Mouse (Mus musculus): ENCODE measurements at regions not wholly inside any gene's neighbourhood (a gene's known extent, or its start where the extent isn't known, plus 50 kb on each side); places are given as distances from the start of the nearest gene placed in this dataset.

- no peak for TF ChIP-seq POLR2A (IDR thresholded peaks at IDR 0.05; ENCODE audit: insufficient read depth, low read depth, low read length)
- TF ChIP-seq EP300 (IDR thresholded peaks at IDR 0.05; ENCODE audit: insufficient read depth, low read depth, low read length): no peak
- no peak for TF ChIP-seq CTCF (IDR thresholded peaks at IDR 0.05)
- intact Hi-C loops (cut with DNase I): no loop called here
- no peaks in the 10 kb centered on the region for H3K27me3 ChIP-seq (ENCODE audit: control insufficient read depth, insufficient read depth, low read length)
- no peaks in the 10 kb centered on the region; the same call in none of the 2 replicates for H3K4me1 ChIP-seq (ENCODE audit: control insufficient read depth, insufficient read depth, low read length)
- H3K79me2 ChIP-seq (replicated peaks; ENCODE audit: control insufficient read depth, insufficient read depth, low read length): no peaks in the 10 kb centered on the region
- no peak overlapping the region for H3K4me3 ChIP-seq
- H3K36me3 ChIP-seq (ENCODE audit: control insufficient read depth, insufficient read depth, low read length): no peaks in the 10 kb centered on the region
- no peak overlapping the region for H3K9ac ChIP-seq (ENCODE audit: low read depth, low read length)
- 72% methylated on average over 7 of the region's 7 CpGs for WGBS
- DNase-seq: peak in 1 of 2 experiments; percentile 13
- H3K27ac ChIP-seq: no peak overlapping the region; the same call in 1 of the 2 replicates
Observed at GRCm38 (mm10) chr14:120102010-120102748, 59.9 kb upstream of the Oxgr1 start.

- Histone ChIP-seq H3K4me3 (no peak overlapping the region), H3K4me1 (ENCODE audit: control insufficient read depth, insufficient read depth, low read length) (no peaks in the 10 kb centered on the region; the same call in none of the 2 replicates), H3K27me3 (ENCODE audit: control insufficient read depth, insufficient read depth, low read length) (no peaks in the 10 kb centered on the region), H3K79me2 (replicated peaks; ENCODE audit: control insufficient read depth, insufficient read depth, low read length) (no peaks in the 10 kb centered on the region), H3K36me3 (ENCODE audit: control insufficient read depth, insufficient read depth, low read length) (no peaks in the 10 kb centered on the region), H3K27ac (no peak overlapping the region), H3K9ac (ENCODE audit: low read depth, low read length) (no peak overlapping the region)
- WGBS: 46% methylated on average over 1 of the region's 1 CpGs
- no peak for DNase-seq
- intact Hi-C loops (cut with DNase I): no loop called here
- no peak for TF ChIP-seq CTCF (IDR thresholded peaks at IDR 0.05)
- no peak for TF ChIP-seq POLR2A (IDR thresholded peaks at IDR 0.05; ENCODE audit: insufficient read depth, low read depth, low read length)
- no peak for TF ChIP-seq EP300 (IDR thresholded peaks at IDR 0.05; ENCODE audit: insufficient read depth, low read depth, low read length)
Observed at GRCm38 (mm10) chr14:120102749-120103142, 60.5 kb upstream of the Oxgr1 start.

- Histone ChIP-seq H3K27me3 (ENCODE audit: control insufficient read depth, insufficient read depth, low read length) (no peaks in the 10 kb centered on the region), H3K4me3 (no peak overlapping the region), H3K4me1 (ENCODE audit: control insufficient read depth, insufficient read depth, low read length) (no peaks in the 10 kb centered on the region), H3K27ac (no peak overlapping the region), H3K9ac (ENCODE audit: low read depth, low read length) (no peak overlapping the region), H3K79me2 (replicated peaks; ENCODE audit: control insufficient read depth, insufficient read depth, low read length) (no peaks in the 10 kb centered on the region), H3K36me3 (ENCODE audit: control insufficient read depth, insufficient read depth, low read length) (no peaks in the 10 kb centered on the region; the same call in 1 of the 2 replicates)
- 78% methylated on average over 1 of the region's 1 CpGs for WGBS
- intact Hi-C loops (cut with DNase I): no loop called here
- no peak for DNase-seq
- no peak for TF ChIP-seq CTCF (IDR thresholded peaks at IDR 0.05)
- no peak for TF ChIP-seq EP300 (IDR thresholded peaks at IDR 0.05; ENCODE audit: insufficient read depth, low read depth, low read length)
- TF ChIP-seq POLR2A (IDR thresholded peaks at IDR 0.05; ENCODE audit: insufficient read depth, low read depth, low read length): no peak
Observed at GRCm38 (mm10) chr14:120109846-120110245, 67.6 kb upstream of the Oxgr1 start.

GRCm38 (mm10) chr14:120113316-120113715 lies 71.1 kb upstream of the Oxgr1 start:
- H3K4me1 ChIP-seq (ENCODE audit: control insufficient read depth, insufficient read depth, low read length): no peaks in the 10 kb centered on the region
- DNase-seq: no peak
- intact Hi-C loops (cut with DNase I): no loop called here
- H3K36me3 ChIP-seq (ENCODE audit: control insufficient read depth, insufficient read depth, low read length): no peaks in the 10 kb centered on the region; the same call in 1 of the 2 replicates
- H3K79me2 ChIP-seq (replicated peaks; ENCODE audit: control insufficient read depth, insufficient read depth, low read length): no peaks in the 10 kb centered on the region
- H3K4me3 ChIP-seq: no peak overlapping the region
- H3K9ac ChIP-seq (ENCODE audit: low read depth, low read length): no peak overlapping the region
- WGBS: 66% methylated on average over 4 of the region's 4 CpGs
- no peak for TF ChIP-seq EP300 (IDR thresholded peaks at IDR 0.05; ENCODE audit: insufficient read depth, low read depth, low read length)
- no peak for TF ChIP-seq POLR2A (IDR thresholded peaks at IDR 0.05; ENCODE audit: insufficient read depth, low read depth, low read length)
- TF ChIP-seq CTCF (IDR thresholded peaks at IDR 0.05): no peak
- H3K27ac ChIP-seq: no peak overlapping the region
- H3K27me3 ChIP-seq (ENCODE audit: control insufficient read depth, insufficient read depth, low read length): no peaks in the 10 kb centered on the region

GRCm38 (mm10) chr14:120118582-120118981 lies 76.3 kb upstream of the Oxgr1 start:
- Histone ChIP-seq H3K27ac (peak overlapping the region; percentile 52), H3K9ac (ENCODE audit: low read depth, low read length) (no peak overlapping the region), H3K36me3 (ENCODE audit: control insufficient read depth, insufficient read depth, low read length) (no peaks in the 10 kb centered on the region), H3K27me3 (ENCODE audit: control insufficient read depth, insufficient read depth, low read length) (no peaks in the 10 kb centered on the region), H3K79me2 (replicated peaks; ENCODE audit: control insufficient read depth, insufficient read depth, low read length) (no peaks in the 10 kb centered on the region), H3K4me3 (no peak overlapping the region), H3K4me1 (ENCODE audit: control insufficient read depth, insufficient read depth, low read length) (no peaks in the 10 kb centered on the region; the same call in 1 of the 2 replicates)
- intact Hi-C loops (cut with DNase I): no loop called here
- no peak for DNase-seq
- 60% methylated on average over 7 of the region's 7 CpGs for WGBS
- TF ChIP-seq POLR2A (IDR thresholded peaks at IDR 0.05; ENCODE audit: insufficient read depth, low read depth, low read length) (no peak), EP300 (IDR thresholded peaks at IDR 0.05; ENCODE audit: insufficient read depth, low read depth, low read length) (no peak), CTCF (IDR thresholded peaks at IDR 0.05) (no peak)

GRCm38 (mm10) chr14:120119094-120119501 lies 76.9 kb upstream of the Oxgr1 start:
- peak; percentile 52 to 75 for DNase-seq
- Histone ChIP-seq H3K4me1 (ENCODE audit: control insufficient read depth, insufficient read depth, low read length) (no peaks in the 10 kb centered on the region; the same call in 1 of the 2 replicates), H3K27me3 (ENCODE audit: control insufficient read depth, insufficient read depth, low read length) (no peaks in the 10 kb centered on the region), H3K4me3 (no peak overlapping the region), H3K9ac (ENCODE audit: low read depth, low read length) (no peak overlapping the region), H3K36me3 (ENCODE audit: control insufficient read depth, insufficient read depth, low read length) (no peaks in the 10 kb centered on the region), H3K27ac (peak overlapping the region; percentile 58), H3K79me2 (replicated peaks; ENCODE audit: control insufficient read depth, insufficient read depth, low read length) (no peaks in the 10 kb centered on the region)
- WGBS: 36% methylated on average over 5 of the region's 5 CpGs
- intact Hi-C loops (cut with DNase I): no loop called here
- TF ChIP-seq CTCF (IDR thresholded peaks at IDR 0.05): no peak
- TF ChIP-seq EP300 (IDR thresholded peaks at IDR 0.05; ENCODE audit: insufficient read depth, low read depth, low read length): peak; percentile 95

Measured in heart, adult 2 months (tissue).